Mouse (Mus musculus) left cerebral cortex, postnatal 25 days (tissue): ENCODE data around the gene Cbx5. TPM values are rescaled to one million over a fixed set of nuclear protein-coding genes. Genes with fewer than 3 reads are reported as not detected.
"Not testable (repeated sequence)": the region's sequence is repeated elsewhere in the genome, so short reads cannot be mapped to it uniquely, and the experiment has no call there.

Experiments used
- DNase-seq, 2 experiments: peaks; one replicate each; pipeline ENCODE4 v3.0.0; 2022; ENCODE audit warnings: low spot score in 2 of 2, mixed read lengths in 1 of 2
- intact Hi-C: fragments of 180-260 bp; cut with DNase I; formaldehyde crosslinking; loops from one replicate; pipeline ENCODE4 v1.15.1; 2025
- total RNA-seq, 2 experiments: library from RNA; stranded (reverse); gene quantifications; 2 replicates each; pipeline ENCODE4 v1.2.3; 2021

Gene Cbx5
- total RNA-seq, 2 experiments from 2014 or later: 173 to 187 TPM

GRCm38 (mm10) chr15:103252660-103253059 lies 13.0 kb upstream of the Cbx5 start:
- intact Hi-C loops: no loop called here

GRCm38 (mm10) chr15:103251595-103251994 lies 12.0 kb upstream of the Cbx5 start:
- no peak for DNase-seq
- intact Hi-C loops: loop anchor here (2.0 kb wide), 1 partner anchor 55 kb away; no protein-coding TSS in a partner anchor

More at GRCm38 (mm10) chr15:103252660-103253059, 13.0 kb upstream of the Cbx5 start:
- DNase-seq: no peak

GRCm38 (mm10) chr15:103250195-103250740 lies 10.7 kb upstream of the Cbx5 start:
- no peak for DNase-seq
- intact Hi-C loops: loop anchor here (2.0 kb wide), 1 partner anchor 57 kb away; no protein-coding TSS in a partner anchor

DNA sequence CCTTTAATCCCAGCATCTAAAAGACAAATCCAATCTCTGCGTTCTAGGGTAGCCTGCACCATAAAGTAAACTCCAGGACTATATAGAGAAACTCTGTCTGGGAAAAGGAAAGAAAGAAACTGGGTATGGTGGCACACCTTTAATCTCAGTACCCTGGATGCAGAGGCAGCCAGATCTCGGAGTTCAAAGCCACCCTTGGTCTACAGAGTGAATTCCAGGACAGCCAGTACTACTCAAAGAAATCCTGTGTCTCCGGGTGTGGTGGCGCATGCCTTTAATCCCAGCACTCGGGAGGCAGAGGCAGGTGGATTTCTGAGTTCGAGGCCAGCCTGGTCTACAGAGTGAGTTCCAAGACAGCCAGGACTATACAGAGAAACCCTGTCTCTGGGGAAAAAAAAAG lies 9.9 kb upstream of the Cbx5 start:
- intact Hi-C loops: loop anchor here (5.0 kb wide), 1 partner anchor 62 kb away; no protein-coding TSS in a partner anchor
- not testable (repeated sequence) for DNase-seq

GRCm38 (mm10) chr15:103248401-103249313 lies 9.0 kb upstream of the Cbx5 start:
- intact Hi-C loops: loop anchor here (5.0 kb wide), 1 partner anchor 61 kb away; no protein-coding TSS in a partner anchor
- no peak for DNase-seq

DNA sequence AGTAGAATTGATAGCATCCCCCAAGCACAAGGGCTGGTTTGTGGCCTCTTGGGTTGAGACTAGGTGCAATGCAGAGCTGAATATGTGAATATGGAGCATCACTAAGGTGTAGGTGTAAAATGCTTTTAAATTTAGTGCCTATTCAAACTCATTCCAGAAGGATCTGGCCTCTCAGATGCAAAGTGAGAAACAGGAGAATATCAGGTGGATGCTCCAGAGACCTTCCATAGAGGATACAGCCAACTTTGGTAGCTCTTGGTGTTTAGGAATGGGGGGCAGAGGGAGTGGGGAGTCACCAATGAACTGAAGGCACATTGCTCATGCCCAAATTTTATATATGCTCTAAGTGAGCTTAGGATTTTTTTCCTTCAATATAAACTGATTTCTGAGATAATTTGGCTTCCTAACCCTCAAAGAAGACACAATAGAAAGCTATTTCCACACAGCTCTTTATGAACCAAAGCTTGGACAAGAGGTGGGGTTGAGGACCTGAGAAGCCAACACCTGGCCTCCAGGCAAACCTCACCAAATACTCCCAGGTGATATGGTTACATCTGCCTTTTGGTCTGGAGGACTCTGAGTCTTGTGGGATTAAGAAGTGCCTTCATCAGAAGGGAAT lies 8.3 kb upstream of the Cbx5 start:
- intact Hi-C loops: loop anchor here (5.0 kb wide), 1 partner anchor 61 kb away; no protein-coding TSS in a partner anchor

DNA sequence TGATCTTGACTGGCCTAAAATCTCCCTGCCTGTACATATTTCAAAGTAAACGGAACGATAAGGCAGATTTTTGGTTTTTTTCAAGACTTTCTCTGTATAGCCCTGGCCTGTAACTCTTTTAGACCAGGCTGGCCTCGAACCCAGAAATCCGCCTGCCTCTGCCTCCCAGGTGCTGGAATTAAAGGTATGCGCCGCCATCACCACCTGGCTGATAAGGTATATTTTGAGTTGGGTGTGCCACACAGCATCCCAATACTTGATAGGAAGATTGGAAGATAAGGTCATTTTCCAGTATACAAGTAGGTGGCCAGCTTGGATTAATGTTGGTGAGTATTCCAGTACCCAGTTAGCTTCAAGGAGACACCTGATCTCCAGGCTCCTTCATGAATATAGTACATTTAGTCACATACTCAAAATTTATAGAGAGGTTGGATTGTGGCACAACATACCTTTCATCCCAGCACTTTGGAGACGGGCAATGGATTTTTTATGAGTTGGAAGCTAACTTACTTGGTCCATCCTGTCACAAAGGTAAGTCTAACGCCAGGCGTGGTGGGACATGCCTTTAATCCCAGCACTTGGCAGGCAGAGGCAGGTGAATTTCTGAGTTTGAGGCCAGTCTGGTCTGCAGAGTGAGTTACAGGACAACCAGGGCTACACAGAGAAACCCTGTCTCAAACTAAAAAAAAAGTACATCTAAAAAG lies 7.6 kb upstream of the Cbx5 start:
- DNase-seq: no peak
- intact Hi-C loops: loop anchor here (5.0 kb wide), 1 partner anchor 60 kb away; no protein-coding TSS in a partner anchor

More for the DNA sequence above, 8.3 kb upstream of the Cbx5 start:
- no peak for DNase-seq

GRCm38 (mm10) chr15:103245616-103246015 lies 6.0 kb upstream of the Cbx5 start:
- intact Hi-C loops: loop anchor here (5.0 kb wide), 1 partner anchor 58 kb away; no protein-coding TSS in a partner anchor
- DNase-seq: no peak

- no peak for DNase-seq
- intact Hi-C loops: loop anchor here (5.0 kb wide), 1 partner anchor 36 kb away; no protein-coding TSS in a partner anchor
Observed at GRCm38 (mm10) chr15:103242885-103243284, 3.3 kb upstream of the Cbx5 start.

DNA sequence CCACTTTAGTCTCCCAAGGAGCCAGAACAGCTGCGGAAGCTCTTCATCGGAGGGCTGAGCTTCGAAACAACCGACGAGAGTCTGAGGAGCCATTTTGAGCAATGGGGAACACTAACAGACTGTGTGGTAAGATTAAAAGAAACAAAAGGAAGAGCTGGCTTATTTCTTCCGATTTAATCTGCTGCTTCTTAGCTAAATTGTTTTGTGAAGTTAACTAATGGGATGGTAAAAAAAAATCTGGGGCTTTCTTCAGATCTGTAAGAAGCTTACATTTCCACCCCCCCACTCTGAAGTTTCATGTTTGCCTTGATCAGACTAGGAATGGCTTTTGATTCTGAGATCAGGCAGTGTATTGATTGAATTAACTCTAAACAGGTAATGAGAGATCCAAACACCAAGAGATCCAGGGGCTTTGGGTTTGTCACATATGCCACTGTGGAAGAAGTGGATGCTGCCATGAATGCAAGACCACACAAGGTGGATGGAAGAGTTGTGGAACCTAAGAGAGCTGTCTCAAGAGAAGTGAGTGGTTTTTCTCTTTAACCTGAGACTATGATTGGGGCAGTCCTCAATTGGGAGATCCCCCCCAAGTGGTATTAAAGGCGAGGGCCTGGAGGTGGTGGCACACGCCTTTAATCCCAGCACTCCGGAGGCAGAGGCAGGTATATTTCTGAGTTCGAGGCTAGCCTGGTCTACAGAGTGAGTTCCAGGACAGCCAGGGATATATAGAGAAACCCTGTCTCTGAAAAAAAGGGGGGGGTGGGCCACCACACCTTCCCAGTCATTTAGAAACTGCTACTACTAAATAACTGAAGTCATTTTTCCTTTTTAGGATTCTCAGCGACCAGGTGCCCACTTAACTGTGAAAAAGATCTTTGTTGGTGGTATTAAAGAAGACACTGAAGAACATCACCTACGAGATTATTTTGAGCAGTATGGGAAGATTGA lies 1.7 kb upstream of the Cbx5 start:
- intact Hi-C loops: loop anchor here (2.0 to 5.0 kb wide), 2 partner anchors 34 to 63 kb away; no protein-coding TSS in a partner anchor
- not testable (repeated sequence) for DNase-seq

GRCm38 (mm10) chr15:103240160-103241028 lies 778 bp upstream of the Cbx5 start, which contains the start of gene Hnrnpa1:
TSS of gene Hnrnpa1 (plus strand) at chr15:103240432.
- intact Hi-C loops: loop anchor here (1.0 to 5.0 kb wide), 3 partner anchors 32 to 64 kb away; partner anchors contain the start of gene Copz1
- peak; percentile 92 to 99 for DNase-seq

- peak; percentile 94 to 99 for DNase-seq
- intact Hi-C loops: no loop called here
Observed at GRCm38 (mm10) chr15:103239130-103239684, 409 bp downstream of the Cbx5 start.

DNA sequence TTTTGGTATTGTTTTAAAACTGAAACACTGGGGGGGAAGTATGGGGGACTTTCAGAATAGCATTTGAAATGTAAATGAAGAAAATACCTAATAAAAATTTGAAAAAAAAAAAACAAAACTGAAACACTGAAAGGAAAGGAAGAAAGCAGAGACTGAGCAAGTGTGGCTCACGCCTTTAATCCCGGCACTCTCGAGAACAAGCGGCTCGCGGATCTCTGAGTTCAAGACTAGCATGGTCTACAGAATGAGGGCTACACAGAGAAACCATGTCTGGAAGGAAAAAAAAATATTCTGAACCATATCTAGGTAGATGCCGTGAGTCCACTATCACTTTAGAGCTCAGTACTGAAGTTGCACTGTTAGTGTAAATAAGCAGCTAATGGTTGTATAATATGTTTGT lies 2.3 kb downstream of the Cbx5 start:
- intact Hi-C loops: no loop called here

GRCm38 (mm10) chr15:103233119-103233518 lies 6.5 kb downstream of the Cbx5 start:
- intact Hi-C loops: no loop called here
- DNase-seq: peak; percentile 31 to 77

More for the DNA sequence above, 2.3 kb downstream of the Cbx5 start:
- DNase-seq: no peak

GRCm38 (mm10) chr15:103228904-103229303 lies 10.7 kb downstream of the Cbx5 start:
- intact Hi-C loops: no loop called here
- DNase-seq: no peak

DNA sequence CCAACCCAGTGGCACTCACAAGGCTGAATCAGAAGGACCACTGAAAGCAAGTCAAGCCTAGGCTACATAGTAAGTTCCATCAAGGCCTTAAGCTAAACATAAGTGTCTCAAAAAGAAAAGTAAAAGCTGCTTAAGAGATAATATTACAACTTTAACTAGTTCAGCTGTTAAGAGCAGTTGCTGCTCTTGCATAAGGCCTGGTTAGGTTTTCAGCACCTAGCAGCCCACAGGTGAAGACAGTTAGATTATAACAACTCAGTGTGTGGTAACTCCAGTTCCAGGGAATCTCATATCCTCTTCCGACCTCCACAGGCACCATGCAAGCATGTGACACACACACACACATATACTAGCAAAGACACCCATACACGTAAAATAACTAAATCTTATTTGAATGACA lies 12.0 kb downstream of the Cbx5 start:
- DNase-seq: no peak
- intact Hi-C loops: no loop called here

DNA sequence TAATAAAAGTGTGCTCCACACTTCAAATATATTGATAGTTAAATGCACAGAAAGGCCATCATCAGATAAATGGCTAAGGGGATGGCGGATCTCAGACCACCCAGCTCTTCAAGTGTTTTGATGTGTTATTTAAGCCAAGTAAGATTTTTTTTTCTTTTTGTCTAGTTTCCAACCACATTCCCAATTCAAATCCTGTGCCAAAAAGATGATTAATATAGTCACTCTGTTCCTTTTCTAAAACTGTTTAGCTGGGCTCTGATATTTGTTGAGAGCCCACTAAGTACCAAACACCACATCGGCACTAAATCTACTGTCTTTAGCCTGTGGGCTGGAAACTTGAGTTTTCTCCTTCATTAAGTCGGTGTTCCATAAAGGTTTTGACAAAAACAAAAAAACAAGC lies 12.6 kb downstream of the Cbx5 start:
- DNase-seq: no peak
- intact Hi-C loops: no loop called here
